Mouse (Mus musculus) T-helper 2 cell (primary cell): ENCODE data around the gene Tex2.
"Not testable (repeated sequence)": the region's sequence is repeated elsewhere in the genome, so short reads cannot be mapped to it uniquely, and the experiment has no call there.

Experiments used
- in situ Hi-C: fragments of 300-600 bp; cut with MboI, MseI; formaldehyde crosslinking; loops from one replicate; pipeline ENCODE4 v1.15.1; 2025; ENCODE audit warnings: high pct_unique_total_duplicates

Gene Tex2

GRCm38 (mm10) chr11:106580468-106580867 lies 32.8 kb downstream of the Tex2 start:
- in situ Hi-C loops, result no loop called here

GRCm38 (mm10) chr11:106579957-106580356 lies 33.3 kb downstream of the Tex2 start:
- in situ Hi-C loops, result no loop called here

- in situ Hi-C loops, result no loop called here
Observed at GRCm38 (mm10) chr11:106579146-106579545, 34.1 kb downstream of the Tex2 start.

- in situ Hi-C loops, result not testable (repeated sequence)
Observed at GRCm38 (mm10) chr11:106577624-106578355, 35.4 kb downstream of the Tex2 start.

- in situ Hi-C loops, result no loop called here
Observed at GRCm38 (mm10) chr11:106574456-106574855, 38.8 kb downstream of the Tex2 start.

GRCm38 (mm10) chr11:106573476-106574240 lies 39.6 kb downstream of the Tex2 start:
- in situ Hi-C loops, result no loop called here

GRCm38 (mm10) chr11:106572958-106573357 lies 40.3 kb downstream of the Tex2 start:
- in situ Hi-C loops, result no loop called here

- in situ Hi-C loops, result no loop called here
Observed at GRCm38 (mm10) chr11:106572020-106572782, 41.0 kb downstream of the Tex2 start.

GRCm38 (mm10) chr11:106571026-106571983 lies 41.9 kb downstream of the Tex2 start:
- in situ Hi-C loops, result no loop called here

GRCm38 (mm10) chr11:106568329-106568960 lies 44.8 kb downstream of the Tex2 start:
- in situ Hi-C loops, result no loop called here

- in situ Hi-C loops, result no loop called here
Observed at GRCm38 (mm10) chr11:106566040-106566785, 47.0 kb downstream of the Tex2 start.

- in situ Hi-C loops, result no loop called here
Observed at GRCm38 (mm10) chr11:106564261-106564660, 49.0 kb downstream of the Tex2 start.

- in situ Hi-C loops, result no loop called here
Observed at GRCm38 (mm10) chr11:106562707-106563106, 50.5 kb downstream of the Tex2 start.

GRCm38 (mm10) chr11:106559773-106560172 lies 53.5 kb downstream of the Tex2 start:
- in situ Hi-C loops, result no loop called here

GRCm38 (mm10) chr11:106558008-106558407 lies 55.2 kb downstream of the Tex2 start:
- in situ Hi-C loops, result no loop called here

- in situ Hi-C loops, result no loop called here
Observed at GRCm38 (mm10) chr11:106557398-106557797, 55.8 kb downstream of the Tex2 start.

GRCm38 (mm10) chr11:106556689-106557088 lies 56.5 kb downstream of the Tex2 start:
- in situ Hi-C loops, result no loop called here

GRCm38 (mm10) chr11:106555805-106556615 lies 57.2 kb downstream of the Tex2 start:
- in situ Hi-C loops, result no loop called here

GRCm38 (mm10) chr11:106550398-106550797 lies 62.8 kb downstream of the Tex2 start:
- in situ Hi-C loops, result no loop called here
